Mouse (Mus musculus): Measurements from ENCODE around the gene Supt3.

The Supt3 gene

GRCm38 (mm10) chr17:44776738-44777270, at the start of gene Supt3:
TSS of gene Supt3 (plus strand) at chr17:44777152.
- DNase-seq (ENCODE audit: low read depth, low spot score), result peak; percentile 96

GRCm38 (mm10) chr17:44727675-44728074, 49.3 kb upstream of the Supt3 start:
- no peak for DNase-seq (ENCODE audit: low read depth, low spot score)

DNA sequence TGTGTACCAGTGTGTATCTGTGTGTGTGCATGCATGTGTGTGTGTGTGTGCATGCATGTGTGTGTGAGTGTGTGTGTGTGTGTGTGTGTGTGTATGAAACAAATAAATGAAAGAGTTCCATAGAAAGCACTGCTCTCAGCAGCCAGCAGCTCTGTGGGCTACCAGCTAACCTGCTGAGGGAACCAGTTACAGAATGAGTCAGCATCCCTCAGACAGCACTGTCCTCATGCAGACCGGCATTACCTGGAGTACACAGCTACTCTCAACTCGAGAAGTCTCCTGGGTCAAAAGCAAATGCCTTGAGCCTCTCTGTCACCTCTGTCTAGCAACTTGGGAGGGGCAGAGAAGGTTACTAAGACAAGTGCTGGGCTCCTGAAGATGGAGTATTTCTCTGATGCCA, 48.5 kb upstream of the Supt3 start:
- DNase-seq (ENCODE audit: low read depth, low spot score), result no peak

GRCm38 (mm10) chr17:44733544-44734310, 43.2 kb upstream of the Supt3 start:
- no peak for DNase-seq (ENCODE audit: low read depth, low spot score)

DNA sequence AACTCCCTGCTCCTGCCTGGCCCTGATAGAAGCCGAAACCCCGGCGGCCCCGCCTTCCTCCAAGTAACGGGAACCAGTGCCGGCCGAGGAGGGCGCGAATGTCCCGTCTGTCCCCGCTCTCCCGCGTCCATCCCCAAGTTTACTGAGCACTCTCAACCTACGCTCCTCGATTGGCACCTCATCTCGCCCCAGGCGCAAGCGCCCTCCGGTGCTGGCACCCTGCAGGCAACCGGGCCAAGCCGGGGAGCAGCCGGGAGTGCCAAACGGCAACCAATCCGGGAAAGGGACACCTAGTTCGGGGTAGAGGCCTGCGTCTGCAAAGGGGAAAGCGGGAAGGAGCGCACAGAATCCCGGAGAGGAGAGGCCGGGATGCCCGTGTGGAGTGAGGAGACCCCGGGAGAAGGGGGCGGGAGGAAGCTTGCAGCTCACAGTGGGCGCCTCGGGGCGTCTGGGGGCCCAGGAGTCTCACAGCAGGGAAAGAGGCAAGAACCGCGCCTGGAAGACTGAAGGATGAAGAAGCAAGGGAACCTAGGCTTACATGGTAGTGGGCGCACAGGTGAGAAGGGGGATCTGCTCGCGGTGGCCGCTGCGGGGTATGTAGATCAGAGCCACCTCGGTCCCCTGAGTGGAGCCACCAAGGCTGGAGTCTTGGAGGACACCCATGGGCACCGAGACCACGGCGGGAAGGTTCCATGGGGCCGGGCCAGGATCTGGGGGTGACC, 42.3 kb upstream of the Supt3 start:
- no peak for DNase-seq (ENCODE audit: low read depth, low spot score)

- no peak for DNase-seq (ENCODE audit: low read depth, low spot score)
Observed at GRCm38 (mm10) chr17:44735223-44735990, 41.5 kb upstream of the Supt3 start.

DNA sequence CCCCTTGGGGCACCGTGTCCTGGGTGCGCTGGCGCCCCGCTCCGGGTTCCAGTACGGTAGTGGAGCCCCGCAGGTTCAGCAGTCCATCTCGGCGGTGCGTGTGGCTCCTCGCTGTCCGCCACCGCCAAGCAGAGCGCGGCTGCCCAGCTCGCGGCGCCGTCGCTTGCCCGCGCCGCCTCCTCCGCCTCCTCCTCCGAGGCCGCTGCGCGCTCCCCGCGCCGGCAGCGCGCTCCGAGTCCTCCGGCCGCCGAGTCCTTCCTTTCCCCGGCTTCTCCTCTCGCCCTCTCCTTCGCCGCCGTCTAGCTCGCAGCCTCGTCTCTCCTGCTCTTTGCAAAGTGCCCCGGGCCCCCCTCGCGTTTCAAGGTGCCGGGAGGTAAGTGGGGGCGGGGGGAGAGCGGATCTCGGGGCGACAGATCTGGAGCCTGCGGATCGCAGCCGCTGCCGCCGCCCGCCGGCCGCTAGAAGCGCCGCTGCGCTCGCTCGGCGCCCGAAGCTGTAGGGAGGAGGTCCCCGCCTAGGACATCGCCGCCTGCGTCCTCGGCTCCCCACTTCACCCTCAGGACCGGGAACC, 40.9 kb upstream of the Supt3 start:
- peak; percentile 39 for DNase-seq (ENCODE audit: low read depth, low spot score)

DNA sequence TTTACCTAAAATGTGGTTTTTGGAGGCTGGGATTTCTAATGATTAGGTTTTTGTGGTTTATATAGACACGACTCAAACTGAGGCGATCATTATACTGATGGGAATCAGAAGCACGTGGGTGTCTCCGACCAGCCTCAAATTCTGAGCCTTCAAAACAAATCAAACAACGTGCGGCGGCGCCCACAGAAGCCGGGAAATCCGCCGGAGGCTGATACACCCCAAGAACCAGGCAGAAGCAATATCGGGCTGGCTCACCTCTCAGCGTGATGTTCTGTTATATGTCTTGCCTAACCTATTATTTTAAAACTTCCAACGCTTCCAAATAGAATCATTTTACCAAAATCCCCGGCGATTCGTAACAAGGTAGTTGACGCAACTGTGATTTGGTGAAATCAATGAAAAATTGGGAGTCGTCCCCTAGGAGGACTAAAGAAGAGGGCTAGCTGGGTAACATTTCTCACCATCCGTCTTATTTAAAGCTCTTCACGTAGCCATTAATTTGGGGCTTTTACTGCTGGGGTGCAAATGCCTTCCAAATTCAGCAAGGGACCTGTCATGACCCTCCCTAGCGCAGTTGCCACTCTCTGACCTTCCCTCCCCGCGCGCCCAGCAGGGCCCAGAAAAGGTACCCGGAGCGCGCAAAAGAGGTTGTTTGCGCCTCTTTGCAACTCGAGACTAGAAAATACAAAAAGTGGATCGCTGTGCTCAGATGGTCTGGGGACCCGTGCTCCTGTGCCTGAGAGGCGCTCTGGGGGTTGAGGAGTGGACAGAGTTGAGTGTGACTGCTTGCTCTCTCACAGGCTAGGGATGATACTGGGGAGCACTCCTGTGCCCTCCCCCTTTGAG, 39.5 kb upstream of the Supt3 start:
- no peak for DNase-seq (ENCODE audit: low read depth, low spot score)

DNA sequence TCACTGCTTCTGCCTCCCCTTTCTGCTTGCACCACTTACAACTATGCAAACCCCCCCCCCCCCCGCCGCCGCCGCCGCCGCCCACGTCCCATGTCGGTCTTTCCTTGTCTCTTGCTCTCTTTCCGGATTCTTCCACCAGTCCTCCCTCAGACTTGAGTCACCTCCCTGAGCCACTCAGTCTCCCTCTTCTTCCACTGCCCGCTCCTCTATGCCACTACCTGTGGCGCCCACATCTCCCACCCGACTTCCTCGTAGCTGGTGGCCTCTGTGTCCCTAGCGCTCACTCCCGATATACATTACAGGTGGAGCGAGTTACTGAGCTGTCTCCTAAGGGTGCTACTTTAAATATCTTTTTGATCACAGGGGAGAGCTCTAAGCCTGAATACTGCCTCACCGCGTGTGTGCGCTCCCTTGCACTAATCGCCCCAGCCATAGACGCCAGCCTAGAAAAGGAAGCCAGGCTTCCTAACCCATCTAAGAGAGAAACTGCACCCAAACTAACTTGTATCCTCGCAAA, 38.8 kb upstream of the Supt3 start:
- no peak for DNase-seq (ENCODE audit: low read depth, low spot score)

- DNase-seq (ENCODE audit: low read depth, low spot score), result no peak
Observed at GRCm38 (mm10) chr17:44742246-44742645, 34.7 kb upstream of the Supt3 start.

DNA sequence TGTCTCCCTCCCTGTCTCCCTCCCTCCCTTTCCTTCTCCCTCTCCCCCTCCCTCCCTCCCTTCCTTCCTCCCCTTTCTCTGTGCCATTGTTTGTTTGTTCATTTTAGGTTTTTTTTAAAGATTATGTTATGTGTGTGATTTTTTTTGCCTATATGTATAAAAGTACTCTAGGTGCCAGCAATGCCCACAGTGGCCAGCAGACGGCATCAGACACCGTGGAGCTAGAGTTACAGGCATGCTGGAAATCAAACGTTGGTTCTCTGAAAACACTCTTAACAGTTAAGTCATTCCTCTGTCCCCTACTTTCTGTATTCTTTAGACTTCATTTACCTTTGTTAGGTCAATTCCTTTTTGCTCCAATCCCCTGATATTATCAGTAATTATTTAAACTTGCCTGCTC, 33.2 kb upstream of the Supt3 start:
- no peak for DNase-seq (ENCODE audit: low read depth, low spot score)

GRCm38 (mm10) chr17:44745378-44745777, 31.6 kb upstream of the Supt3 start:
- DNase-seq (ENCODE audit: low read depth, low spot score), result no peak

GRCm38 (mm10) chr17:44766318-44766717, 10.6 kb upstream of the Supt3 start:
- DNase-seq (ENCODE audit: low read depth, low spot score), result no peak

- no peak for DNase-seq (ENCODE audit: low read depth, low spot score)
Observed at GRCm38 (mm10) chr17:44766975-44767374, 10.0 kb upstream of the Supt3 start.

DNA sequence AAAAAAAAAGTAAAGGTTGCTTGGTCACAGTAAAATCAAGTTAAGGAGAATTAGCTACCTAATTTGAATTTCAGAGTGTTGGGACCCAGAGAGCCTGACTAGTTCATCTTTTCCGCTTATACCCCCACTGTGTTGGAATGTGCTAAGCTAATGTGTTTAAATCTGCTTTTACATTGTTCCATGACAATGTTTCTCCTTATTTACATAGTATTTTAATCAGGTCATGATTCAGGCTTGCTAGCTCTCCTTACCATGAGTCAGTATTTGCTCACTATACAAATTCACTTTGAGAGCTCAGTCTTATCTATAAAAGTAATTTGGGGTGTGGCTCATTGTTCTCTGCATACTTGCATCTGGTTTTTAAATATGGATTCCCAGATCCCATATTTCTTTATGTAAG, 9.6 kb upstream of the Supt3 start:
- no peak for DNase-seq (ENCODE audit: low read depth, low spot score)

- DNase-seq (ENCODE audit: low read depth, low spot score), result no peak
Observed at GRCm38 (mm10) chr17:44768522-44768921, 8.4 kb upstream of the Supt3 start.

DNA sequence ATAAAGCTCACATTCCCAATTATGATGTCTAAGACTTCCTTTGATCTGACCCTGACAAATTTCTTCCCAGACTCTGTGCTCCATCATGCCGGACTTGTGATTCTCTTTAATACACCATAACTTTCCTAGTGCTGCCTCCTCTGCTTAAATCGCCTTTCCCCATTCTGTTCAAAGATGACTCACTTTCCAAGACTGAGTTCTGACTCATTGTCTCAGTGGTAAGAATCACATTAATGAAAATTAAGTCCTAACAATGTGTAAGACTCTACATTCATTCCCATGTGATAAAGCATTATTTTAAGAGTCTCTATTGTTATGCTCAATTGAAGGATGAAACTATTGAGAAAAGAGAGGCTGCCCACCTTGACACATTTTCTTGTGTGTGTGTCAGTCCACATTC, 6.1 kb upstream of the Supt3 start:
- no peak for DNase-seq (ENCODE audit: low read depth, low spot score)

- no peak for DNase-seq (ENCODE audit: low read depth, low spot score)
Observed at GRCm38 (mm10) chr17:44772576-44772975, 4.4 kb upstream of the Supt3 start.

GRCm38 (mm10) chr17:44777337-44777804, 419 bp downstream of the Supt3 start:
- DNase-seq (ENCODE audit: low read depth, low spot score), result peak; percentile 59

GRCm38 (mm10) chr17:44778141-44778540, 1.2 kb downstream of the Supt3 start:
- DNase-seq (ENCODE audit: low read depth, low spot score), result no peak
